Mouse (Mus musculus) kidney, postnatal 36 days (tissue): Measurements from ENCODE around the gene Mylpf.
"Not testable (repeated sequence)": the region's sequence is repeated elsewhere in the genome, so short reads cannot be mapped to it uniquely, and the experiment has no call there.

Experiments used
- DNase-seq, 2 experiments: peaks; one replicate each; pipeline ENCODE4 v3.0.0; 2021 to 2022; ENCODE audit warnings: mixed read lengths in 2 of 2

Mylpf gene

DNA sequence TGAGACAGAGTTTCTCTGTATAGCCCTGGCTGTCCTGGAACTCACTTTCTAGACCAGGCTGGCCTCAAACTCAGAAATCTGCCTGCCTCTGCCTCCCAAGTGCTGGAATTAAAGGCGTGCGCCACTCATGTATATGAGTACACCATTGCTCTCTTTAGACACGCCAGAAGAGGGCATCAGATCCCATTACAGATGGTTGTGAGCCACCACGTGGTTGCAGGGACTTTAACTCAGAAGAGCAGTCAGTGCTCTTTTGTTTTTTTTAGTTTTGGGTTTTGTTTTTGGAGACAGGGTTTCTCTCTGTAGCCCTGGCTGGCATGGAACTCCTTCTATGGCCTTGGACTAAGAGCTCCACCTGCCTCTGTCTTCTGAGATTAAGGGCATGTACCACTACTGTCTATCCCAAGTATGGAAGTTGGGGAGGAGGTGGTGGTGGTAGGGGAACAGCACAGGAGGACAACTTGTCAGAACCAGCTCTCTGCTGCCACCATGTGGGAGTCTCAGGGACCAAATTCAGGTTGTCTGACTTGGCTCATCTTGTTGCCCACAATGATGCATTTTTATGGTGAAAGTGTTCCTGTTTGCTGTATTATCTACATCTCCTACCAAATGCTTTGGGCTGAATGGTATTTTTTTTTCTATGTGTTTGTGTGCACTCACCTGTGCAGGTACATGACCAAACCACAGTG, 20.1 kb downstream of the Mylpf start:
- peak; percentile 83 to 94 for DNase-seq

DNA sequence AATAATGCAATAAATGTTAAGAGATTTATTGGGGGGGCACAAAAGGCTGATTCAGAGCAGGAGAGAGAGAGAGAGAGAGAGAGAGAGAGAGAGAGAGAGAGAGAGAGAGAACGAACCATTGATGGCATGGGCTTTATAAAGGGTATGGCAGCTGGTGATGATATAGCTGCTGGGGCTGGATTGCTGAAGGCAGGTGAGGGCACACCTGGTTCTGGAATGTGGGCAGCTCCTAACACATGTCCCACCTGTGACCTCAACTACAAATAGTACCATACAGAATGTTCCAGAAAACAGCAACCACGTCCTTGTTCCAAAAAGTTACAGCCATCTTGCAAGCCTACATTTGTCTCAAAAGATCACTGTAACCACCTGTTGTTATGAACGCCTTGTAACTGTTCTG, 22.7 kb downstream of the Mylpf start:
- no peak for DNase-seq

DNA sequence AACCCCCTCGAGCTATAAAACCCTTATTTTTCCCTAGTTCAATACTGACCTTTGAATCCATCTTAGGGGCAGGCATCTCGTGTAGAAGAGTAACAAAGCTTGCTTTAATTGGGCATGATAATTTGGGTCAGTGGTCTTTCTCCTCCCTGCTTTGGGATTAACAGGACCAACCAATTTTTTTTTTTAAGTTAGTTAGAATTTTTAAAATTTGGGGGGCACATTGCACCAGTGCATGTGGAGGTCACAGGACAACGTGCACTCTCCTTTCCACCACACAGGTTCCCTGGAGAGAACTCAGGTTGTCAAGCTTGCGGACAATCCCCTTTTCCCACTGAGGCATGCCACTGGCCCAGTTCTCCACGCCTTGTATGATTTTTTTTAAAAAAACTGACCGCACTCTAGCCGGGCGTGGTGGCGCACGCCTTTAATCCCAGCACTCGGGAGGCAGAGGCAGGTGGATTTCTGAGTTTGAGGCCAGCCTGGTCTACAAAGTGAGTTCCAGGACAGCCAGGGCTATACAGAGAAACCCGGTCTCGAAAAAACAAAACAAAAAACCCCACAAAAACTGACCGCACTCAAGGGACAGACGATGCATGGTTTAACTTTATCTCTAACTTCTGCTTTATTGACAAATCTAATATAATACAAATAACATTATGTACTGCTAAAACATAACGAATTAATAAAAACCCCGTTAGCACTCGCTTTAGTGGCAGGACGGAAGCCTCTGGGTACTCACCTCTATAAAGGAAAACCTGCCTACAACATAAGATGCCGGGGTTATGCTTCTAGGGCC, 23.3 kb downstream of the Mylpf start:
- DNase-seq = no peak

GRCm38 (mm10) chr7:127232622-127233367, 24.1 kb downstream of the Mylpf start, which contains the start of the genes Zfp553 and Sept1:
Zfp553 (plus strand) TSS chr7:127233061.
Sept1 (minus strand) TSS chr7:127233130.
- peak; percentile 88 to 92 for DNase-seq

DNA sequence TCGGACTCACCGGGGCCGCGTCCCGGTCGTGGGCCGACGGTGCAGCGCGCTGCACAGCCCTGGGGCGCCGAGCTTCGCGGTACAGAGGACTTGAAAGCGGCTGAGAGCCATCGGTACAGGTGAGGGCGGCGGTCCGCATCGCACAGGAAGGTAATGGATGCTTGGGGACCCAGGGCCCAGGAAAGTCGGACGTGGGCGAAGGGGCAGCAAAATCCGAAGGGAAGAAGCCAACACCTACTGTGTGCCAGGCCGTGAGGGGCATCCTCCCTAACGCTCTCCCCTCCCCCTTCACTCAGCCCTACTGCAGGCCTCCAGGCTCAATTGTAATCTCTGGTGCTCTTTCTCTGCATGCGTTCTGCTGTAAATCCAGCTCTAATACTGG, 24.7 kb downstream of the Mylpf start:
- no peak for DNase-seq

- DNase-seq = no peak
Measured at GRCm38 (mm10) chr7:127233765-127234164, 25.1 kb downstream of the Mylpf start.

DNA sequence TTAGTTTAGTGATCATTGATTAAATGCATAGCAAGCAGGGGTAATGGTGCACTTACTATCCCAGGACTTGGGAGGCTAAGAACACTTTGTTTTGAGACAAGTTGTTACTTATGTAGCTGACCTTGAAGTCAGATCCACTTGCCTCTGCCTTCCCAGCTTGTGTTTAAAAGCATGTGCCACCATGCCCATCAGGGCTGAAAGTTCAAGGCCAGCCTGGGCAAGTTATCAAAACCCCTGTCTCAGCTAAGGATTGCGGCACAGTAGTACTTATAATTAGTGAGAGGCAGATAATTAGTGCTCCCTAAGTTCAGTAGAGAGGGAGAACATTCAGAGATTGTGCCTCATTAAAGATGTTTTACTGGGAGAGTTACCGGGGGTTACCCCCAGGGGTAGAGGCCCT, 26.1 kb downstream of the Mylpf start:
- DNase-seq = no peak

DNA sequence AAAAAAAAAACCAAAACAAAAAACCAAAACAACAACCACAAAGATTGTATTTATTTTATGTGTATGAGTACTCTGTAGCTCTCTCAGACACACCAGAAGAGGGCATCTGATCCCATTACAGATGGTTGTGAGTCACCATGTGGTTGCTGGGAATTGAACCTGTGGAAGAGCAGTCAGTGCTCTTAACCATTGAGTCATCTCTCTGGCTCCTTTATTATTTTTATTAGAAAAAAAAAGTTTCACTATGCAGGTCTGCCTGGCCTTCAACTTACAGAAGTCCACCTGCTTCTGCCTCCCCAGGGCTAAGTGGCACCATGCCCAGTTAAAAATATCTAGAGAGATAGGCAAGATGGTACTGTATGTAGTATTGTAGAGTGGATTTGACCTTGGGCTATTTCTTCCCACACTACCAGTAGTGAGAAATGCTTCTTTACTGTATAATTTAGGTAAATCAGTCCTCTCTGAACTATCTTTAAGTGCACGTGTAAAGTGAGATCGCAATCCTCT, 34.7 kb downstream of the Mylpf start:
- no peak for DNase-seq

DNA sequence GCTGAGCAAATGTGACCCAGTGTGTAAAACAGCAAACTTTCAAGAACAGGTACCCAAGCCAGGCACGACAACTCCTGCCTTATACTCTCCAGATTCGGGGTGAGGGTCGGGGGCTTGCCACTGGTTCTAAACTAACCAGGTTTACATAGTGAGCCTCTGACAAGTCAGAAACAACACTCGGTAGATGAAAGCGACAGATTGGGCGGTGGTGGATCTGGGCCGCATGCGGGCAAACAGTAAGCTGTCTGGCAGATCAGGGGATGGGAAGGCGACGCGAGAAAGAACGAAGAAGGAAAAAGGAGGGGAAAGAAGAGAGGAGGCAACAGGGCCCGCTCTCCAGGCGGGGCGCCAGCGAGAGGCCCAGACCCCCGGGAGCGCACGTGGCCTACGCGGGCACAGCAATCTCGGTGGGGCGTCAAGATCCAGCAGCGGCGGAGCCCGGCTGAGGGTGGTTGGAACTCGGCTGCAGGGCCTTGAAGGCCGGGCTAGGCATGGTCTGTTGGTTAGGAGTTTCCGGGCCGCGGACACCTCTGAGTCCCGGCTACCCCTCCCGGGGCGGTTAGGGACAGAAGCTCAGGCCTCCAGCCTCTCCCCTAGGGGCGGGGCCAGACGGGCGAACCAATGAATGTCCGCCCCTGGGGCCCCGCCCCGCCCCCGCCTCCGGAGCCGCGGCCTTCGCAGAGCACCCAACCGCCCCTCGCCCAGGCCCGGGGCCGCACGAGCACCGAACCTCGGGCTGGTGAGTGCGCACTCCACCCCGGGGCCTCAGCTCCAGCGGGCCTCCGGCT, 35.4 kb downstream of the Mylpf start, which contains the start of gene Zfp771:
Zfp771 (plus strand) TSS at position 405 of the 788 bp plus-strand sequence.
- DNase-seq = peak; percentile 98 to 100

GRCm38 (mm10) chr7:127244658-127245510, 36.2 kb downstream of the Mylpf start:
- peak; percentile 52 to 72 for DNase-seq

GRCm38 (mm10) chr7:127250511-127250910, 41.8 kb downstream of the Mylpf start:
- DNase-seq = not testable (repeated sequence)

GRCm38 (mm10) chr7:127252414-127252813, 43.7 kb downstream of the Mylpf start:
- DNase-seq = peak in 1 of 2 experiments; percentile 58

DNA sequence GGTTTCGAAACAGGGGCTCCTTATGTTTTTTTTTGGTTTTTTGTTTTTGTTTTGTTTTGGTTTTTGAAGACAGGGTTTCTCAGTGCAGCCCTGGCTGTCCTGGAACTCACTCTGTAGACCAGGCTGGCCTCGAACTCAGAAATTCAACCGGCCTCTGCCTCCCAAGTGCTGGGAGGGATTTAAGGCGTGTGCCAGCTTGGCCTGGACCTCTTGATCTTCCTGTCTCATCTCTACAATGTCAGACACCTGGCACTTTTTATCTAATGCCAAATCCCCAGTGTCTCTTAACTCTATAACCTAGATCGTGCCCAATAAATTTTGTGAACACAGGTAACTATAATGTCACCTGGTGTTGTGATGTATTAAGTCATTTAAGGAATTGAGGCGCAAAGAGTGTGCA, 44.7 kb downstream of the Mylpf start:
- no peak for DNase-seq

DNA sequence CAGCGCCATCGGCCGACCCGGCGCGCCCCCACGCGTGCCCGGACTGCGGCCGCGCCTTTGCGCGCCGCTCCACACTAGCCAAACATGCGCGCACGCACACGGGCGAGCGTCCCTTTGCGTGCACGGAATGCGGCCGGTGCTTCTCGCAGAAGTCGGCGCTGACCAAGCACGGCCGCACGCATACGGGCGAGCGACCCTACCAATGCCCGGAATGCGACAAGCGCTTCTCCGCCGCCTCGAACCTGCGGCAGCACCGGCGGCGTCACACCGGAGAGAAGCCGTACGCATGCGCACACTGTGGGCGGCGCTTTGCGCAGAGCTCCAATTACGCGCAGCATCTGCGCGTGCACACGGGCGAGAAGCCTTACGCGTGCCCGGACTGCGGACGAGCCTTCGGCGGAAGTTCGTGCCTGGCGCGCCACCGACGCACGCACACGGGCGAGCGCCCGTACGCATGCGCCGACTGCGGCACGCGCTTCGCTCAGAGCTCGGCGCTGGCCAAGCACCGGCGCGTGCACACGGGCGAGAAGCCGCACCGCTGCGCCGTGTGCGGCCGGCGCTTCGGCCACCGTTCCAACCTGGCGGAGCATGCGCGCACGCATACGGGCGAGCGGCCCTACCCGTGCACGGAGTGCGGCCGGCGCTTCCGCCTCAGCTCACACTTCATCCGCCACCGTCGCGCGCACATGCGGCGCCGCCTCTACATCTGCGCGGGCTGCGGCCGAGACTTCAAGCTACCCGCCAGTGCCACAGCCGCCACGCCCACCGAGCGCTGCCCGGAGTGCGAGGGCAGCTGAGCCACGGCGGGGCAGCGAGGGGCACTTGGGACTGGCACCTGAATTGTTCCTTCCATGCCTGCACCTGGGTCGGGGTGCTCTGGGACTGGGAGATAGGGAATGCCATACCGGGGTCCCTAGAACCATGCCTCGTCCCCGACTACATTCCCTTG, 45.4 kb downstream of the Mylpf start:
- peak; percentile 95 to 97 for DNase-seq

DNA sequence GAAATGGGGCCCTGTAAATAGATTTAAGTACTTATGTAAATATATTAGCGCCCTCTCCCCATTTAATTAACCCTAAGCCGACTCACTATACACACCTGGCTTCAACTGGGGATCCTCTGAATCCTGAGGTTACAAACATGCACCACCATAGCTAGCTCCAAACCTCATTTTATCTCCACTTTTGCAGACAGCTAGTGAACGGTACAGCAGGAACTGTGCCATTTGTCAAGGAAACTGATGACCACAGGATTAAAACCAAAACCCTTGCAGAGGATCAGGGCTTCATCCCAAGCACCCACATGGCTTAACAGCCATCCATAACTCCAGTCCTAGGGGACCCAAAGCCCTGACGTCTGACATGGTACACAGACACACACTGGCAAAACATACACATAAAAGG, 46.3 kb downstream of the Mylpf start:
- no peak for DNase-seq

- no peak for DNase-seq
Measured at GRCm38 (mm10) chr7:127255965-127256364, 47.3 kb downstream of the Mylpf start.

GRCm38 (mm10) chr7:127256518-127256917, 47.8 kb downstream of the Mylpf start:
- DNase-seq = no peak

DNA sequence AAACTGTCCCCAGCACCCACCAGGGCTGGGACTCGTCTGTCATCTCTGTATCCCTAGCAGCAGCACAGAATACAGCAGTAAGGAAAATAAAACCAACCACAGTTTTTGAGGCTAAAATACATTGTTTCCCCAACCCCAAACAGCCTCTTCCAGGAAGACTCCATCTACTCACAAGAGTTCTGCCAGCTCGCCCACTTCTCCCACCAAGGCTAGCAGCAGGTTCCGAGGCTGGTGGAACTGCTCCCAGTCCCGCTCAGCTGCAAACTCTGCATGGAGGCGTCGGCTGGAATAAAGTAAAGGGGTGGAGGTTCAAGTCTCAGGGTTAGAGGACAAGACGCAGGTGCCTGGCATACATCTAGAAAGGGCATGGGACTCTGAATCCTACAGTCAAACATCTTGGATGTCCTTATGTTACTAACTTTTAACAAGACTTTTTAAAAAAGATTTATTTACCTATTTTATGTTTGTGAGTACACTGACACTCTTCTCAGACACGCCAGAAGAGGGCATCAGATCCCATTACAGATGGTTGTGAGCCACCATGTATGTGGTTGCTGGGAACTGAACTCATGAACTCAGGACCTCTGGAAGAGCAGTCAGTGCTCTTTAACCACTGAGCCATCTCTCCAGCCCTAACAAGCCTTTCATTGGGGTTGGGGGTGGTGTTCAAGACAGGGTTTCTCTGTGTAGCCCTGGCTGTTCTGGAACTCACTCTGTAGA, 50.7 kb downstream of the Mylpf start:
- no peak for DNase-seq
